Mouse (Mus musculus): Measurements from ENCODE around the gene Galnt13. TPM values are rescaled to one million over a fixed set of nuclear protein-coding genes. Genes with fewer than 3 reads are reported as not detected.

Galnt13 gene
- polyA plus RNA-seq, 1 experiment from 2014 or later, result 1.5 TPM

- no peaks in the 10 kb centered on the region for H3K9me3 ChIP-seq (replicated peaks)
- 67% methylated on average over 1 of the region's 1 CpGs for WGBS
- no peaks in the 10 kb centered on the region for H3K27me3 ChIP-seq
- H3K36me3 ChIP-seq, result no peaks in the 10 kb centered on the region
- no peak for ATAC-seq (ENCODE audit: insufficient number of reproducible peaks, low FRiP score, low TSS enrichment, low read depth)
- H3K4me2 ChIP-seq (replicated peaks), result no peak overlapping the region
- no peak overlapping the region for H3K27ac ChIP-seq (replicated peaks)
- no peak overlapping the region for H3K4me3 ChIP-seq (replicated peaks)
- H3K9ac ChIP-seq, result no peak overlapping the region
- H3K4me1 ChIP-seq, result no peaks in the 10 kb centered on the region
These were observed 663.0 kb downstream of the Galnt13 start for GRCm38 (mm10) chr2:55099100-55099499.

GRCm38 (mm10) chr2:55101279-55101678, 665.2 kb downstream of the Galnt13 start:
- no peak overlapping the region for H3K4me3 ChIP-seq (replicated peaks)
- H3K27ac ChIP-seq (replicated peaks), result no peak overlapping the region
- no peak for ATAC-seq (ENCODE audit: insufficient number of reproducible peaks, low FRiP score, low TSS enrichment, low read depth)
- H3K9ac ChIP-seq, result no peak overlapping the region
- H3K27me3 ChIP-seq, result no peaks in the 10 kb centered on the region
- H3K4me1 ChIP-seq, result no peaks in the 10 kb centered on the region
- no peaks in the 10 kb centered on the region for H3K36me3 ChIP-seq
- WGBS, result 67% methylated on average over 5 of the region's 5 CpGs
- H3K9me3 ChIP-seq (replicated peaks), result no peaks in the 10 kb centered on the region
- no peak overlapping the region for H3K4me2 ChIP-seq (replicated peaks)

GRCm38 (mm10) chr2:55103521-55103920, 667.4 kb downstream of the Galnt13 start:
- 95% methylated on average over 5 of the region's 5 CpGs for WGBS

GRCm38 (mm10) chr2:55107828-55108227, 671.7 kb downstream of the Galnt13 start:
- Histone ChIP-seq H3K36me3 (no peaks in the 10 kb centered on the region), H3K9me3 (replicated peaks) (no peaks in the 10 kb centered on the region), H3K4me1 (no peaks in the 10 kb centered on the region), H3K4me3 (replicated peaks) (no peak overlapping the region), H3K27ac (replicated peaks) (no peak overlapping the region), H3K4me2 (replicated peaks) (no peak overlapping the region), H3K27me3 (no peaks in the 10 kb centered on the region), H3K9ac (no peak overlapping the region)
- 66% methylated on average over 3 of the region's 3 CpGs for WGBS
- ATAC-seq (ENCODE audit: insufficient number of reproducible peaks, low FRiP score, low TSS enrichment, low read depth), result no peak

More at GRCm38 (mm10) chr2:55103521-55103920, 667.4 kb downstream of the Galnt13 start:
- no peak for ATAC-seq (ENCODE audit: insufficient number of reproducible peaks, low FRiP score, low TSS enrichment, low read depth)
- no peaks in the 10 kb centered on the region for H3K27me3 ChIP-seq
- no peaks in the 10 kb centered on the region for H3K36me3 ChIP-seq
- no peak overlapping the region for H3K27ac ChIP-seq (replicated peaks)
- H3K9me3 ChIP-seq (replicated peaks), result no peaks in the 10 kb centered on the region
- H3K4me3 ChIP-seq (replicated peaks), result no peak overlapping the region
- H3K4me1 ChIP-seq, result no peaks in the 10 kb centered on the region
- no peak overlapping the region for H3K9ac ChIP-seq
- no peak overlapping the region for H3K4me2 ChIP-seq (replicated peaks)

GRCm38 (mm10) chr2:55153089-55153488, 717.0 kb downstream of the Galnt13 start:
- Histone ChIP-seq H3K4me2 (replicated peaks) (no peak overlapping the region), H3K27ac (replicated peaks) (no peak overlapping the region), H3K9me3 (replicated peaks) (no peaks in the 10 kb centered on the region), H3K9ac (no peak overlapping the region), H3K4me1 (no peaks in the 10 kb centered on the region), H3K36me3 (no peaks in the 10 kb centered on the region), H3K27me3 (no peaks in the 10 kb centered on the region), H3K4me3 (replicated peaks) (no peak overlapping the region)
- ATAC-seq (ENCODE audit: insufficient number of reproducible peaks, low FRiP score, low TSS enrichment, low read depth), result no peak

- Histone ChIP-seq H3K9me3 (replicated peaks) (no peaks in the 10 kb centered on the region), H3K27me3 (no peaks in the 10 kb centered on the region), H3K4me1 (no peaks in the 10 kb centered on the region), H3K4me2 (replicated peaks) (no peak overlapping the region), H3K9ac (no peak overlapping the region), H3K4me3 (replicated peaks) (no peak overlapping the region), H3K36me3 (no peaks in the 10 kb centered on the region), H3K27ac (replicated peaks) (no peak overlapping the region)
- ATAC-seq (ENCODE audit: insufficient number of reproducible peaks, low FRiP score, low TSS enrichment, low read depth), result no peak
- WGBS, result 77% methylated on average over 3 of the region's 3 CpGs
These were observed 728.7 kb downstream of the Galnt13 start for GRCm38 (mm10) chr2:55164781-55165180.
